Mouse (Mus musculus): Measurements from ENCODE around the gene Crybb2.

Crybb2 gene

GRCm38 (mm10) chr5:113035094-113036047 lies 34.5 kb downstream of the Crybb2 start:
- DNase-seq (ENCODE audit: low read depth, low spot score), result peak; percentile 21

- no peak for DNase-seq (ENCODE audit: low read depth, low spot score)
Observed at GRCm38 (mm10) chr5:113031201-113031754, 38.6 kb downstream of the Crybb2 start.

GRCm38 (mm10) chr5:113030082-113030481 lies 39.8 kb downstream of the Crybb2 start:
- no peak for DNase-seq (ENCODE audit: low read depth, low spot score)

- no peak for DNase-seq (ENCODE audit: low read depth, low spot score)
Observed at GRCm38 (mm10) chr5:113026706-113027105, 43.2 kb downstream of the Crybb2 start.

GRCm38 (mm10) chr5:113024154-113024764 lies 45.7 kb downstream of the Crybb2 start:
- DNase-seq (ENCODE audit: low read depth, low spot score), result no peak

- DNase-seq (ENCODE audit: low read depth, low spot score), result no peak
Observed at GRCm38 (mm10) chr5:113018190-113018589, 51.7 kb downstream of the Crybb2 start.

GRCm38 (mm10) chr5:113017004-113017403 lies 52.9 kb downstream of the Crybb2 start:
- no peak for DNase-seq (ENCODE audit: low read depth, low spot score)

- peak; percentile 83 for DNase-seq (ENCODE audit: low read depth, low spot score)
Observed at GRCm38 (mm10) chr5:113015236-113016061, 54.5 kb downstream of the Crybb2 start, which contains the start of gene Grk3. TSS of gene Grk3 (minus strand) at chr5:113015791.

- DNase-seq (ENCODE audit: low read depth, low spot score), result peak; percentile 23
Observed at GRCm38 (mm10) chr5:113014808-113015235, 55.1 kb downstream of the Crybb2 start.

GRCm38 (mm10) chr5:113014111-113014807 lies 55.7 kb downstream of the Crybb2 start:
- DNase-seq (ENCODE audit: low read depth, low spot score), result no peak

GRCm38 (mm10) chr5:113011926-113012325 lies 58.0 kb downstream of the Crybb2 start:
- no peak for DNase-seq (ENCODE audit: low read depth, low spot score)

GRCm38 (mm10) chr5:113009183-113009820 lies 60.6 kb downstream of the Crybb2 start:
- no peak for DNase-seq (ENCODE audit: low read depth, low spot score)

GRCm38 (mm10) chr5:113008496-113008895 lies 61.4 kb downstream of the Crybb2 start:
- DNase-seq (ENCODE audit: low read depth, low spot score), result no peak

Measured in ES-CJ7 (cell line).